Mouse (Mus musculus): ENCODE results near the gene Sco2. TPM values are rescaled to one million over a fixed set of nuclear protein-coding genes. Genes with fewer than 3 reads are reported as not detected.

Sco2 gene
- polyA plus RNA-seq, 1 experiment from 2014 or later, result 7.0 TPM

DNA sequence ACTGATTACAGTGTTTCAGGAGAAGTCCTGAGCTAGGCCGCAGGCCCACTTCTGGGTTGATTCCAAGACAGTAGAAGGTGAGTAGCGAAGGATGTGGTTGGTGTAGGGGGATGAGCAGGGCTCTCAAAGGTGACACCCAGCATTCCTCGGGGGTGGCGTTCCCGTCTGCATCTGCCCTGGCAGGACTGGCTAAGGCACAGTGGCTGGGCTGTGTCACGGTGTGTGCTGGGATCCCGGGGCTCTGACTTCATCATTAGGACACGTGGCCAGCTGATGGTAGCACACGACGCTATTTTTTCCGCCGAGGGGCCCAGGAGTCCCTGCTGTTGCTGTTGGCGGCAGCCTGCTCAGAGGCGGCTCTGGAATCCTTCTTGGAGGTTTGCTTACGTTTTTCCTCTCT, 22.3 kb downstream of the Sco2 start:
- no peak overlapping the region for H3K4me3 ChIP-seq
- WGBS, result 74% methylated on average over 15 of the region's 15 CpGs
- no peaks in the 10 kb centered on the region for H3K9me3 ChIP-seq (replicated peaks)
- H3K4me2 ChIP-seq, result no peak overlapping the region
- H3K27me3 ChIP-seq, result no peaks in the 10 kb centered on the region
- 0 out of 2 replicates have a peak overlapping the region, but pooled peaks have one; percentile 34 for H3K27ac ChIP-seq
- no peak for ATAC-seq (replicated peaks; ENCODE audit: insufficient number of reproducible peaks, insufficient read depth, low FRiP score, low read depth)
- peaks cover 36% of the 10 kb centered on the region for H3K36me3 ChIP-seq
- no peak overlapping the region for H3K9ac ChIP-seq
- H3K4me1 ChIP-seq (replicated peaks), result peaks cover 15% of the 10 kb centered on the region

DNA sequence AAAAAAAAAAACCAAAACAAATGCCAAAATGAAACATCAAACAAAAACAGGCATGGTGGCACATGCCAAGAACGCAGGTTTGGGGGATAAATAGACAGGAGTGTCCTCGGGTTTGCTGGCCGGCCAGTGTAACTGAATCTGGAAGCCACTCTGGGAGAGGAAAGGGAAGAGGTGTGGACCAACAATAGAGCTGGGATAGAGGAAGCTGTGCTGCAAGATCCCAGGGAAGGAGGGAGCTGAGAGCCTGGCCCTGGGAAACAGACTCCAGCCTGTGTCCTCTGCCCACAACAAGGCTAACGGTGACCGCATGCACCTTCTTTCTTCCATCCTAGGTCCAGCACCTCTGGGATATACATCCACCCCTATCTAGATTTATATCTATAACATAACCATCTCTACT, 23.2 kb downstream of the Sco2 start:
- Histone ChIP-seq H3K4me2 (no peak overlapping the region), H3K27me3 (no peaks in the 10 kb centered on the region), H3K9ac (no peak overlapping the region), H3K27ac (peak overlapping the region; percentile 34; the same call in 1 of the 2 replicates), H3K9me3 (replicated peaks) (no peaks in the 10 kb centered on the region), H3K36me3 (peaks cover 36% of the 10 kb centered on the region), H3K4me1 (replicated peaks) (peaks cover 14% of the 10 kb centered on the region), H3K4me3 (no peak overlapping the region)
- no peak for ATAC-seq (replicated peaks; ENCODE audit: insufficient number of reproducible peaks, insufficient read depth, low FRiP score, low read depth)
- WGBS, result 78% methylated on average over 5 of the region's 5 CpGs

DNA sequence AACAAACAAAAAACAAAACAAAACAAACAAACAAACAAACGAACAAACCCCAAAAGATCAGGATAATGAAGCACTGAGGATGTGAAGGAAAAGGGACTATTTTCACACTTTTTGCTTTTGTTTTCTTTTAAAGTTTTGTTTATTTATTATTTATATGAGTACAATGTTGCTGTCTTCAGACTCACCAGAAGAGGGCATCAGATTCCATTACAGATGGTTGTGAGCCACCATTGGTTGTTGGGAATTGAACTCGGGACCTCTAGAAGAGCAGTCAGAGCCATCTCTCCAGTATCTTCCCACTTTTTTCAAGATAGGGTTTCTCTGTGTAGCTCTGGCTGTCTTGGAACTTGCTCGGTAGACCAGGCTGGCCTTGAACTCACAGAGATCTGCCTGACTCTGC, 30.3 kb downstream of the Sco2 start:
- no peak for ATAC-seq (replicated peaks; ENCODE audit: insufficient number of reproducible peaks, insufficient read depth, low FRiP score, low read depth)
- Histone ChIP-seq H3K36me3 (no peaks in the 10 kb centered on the region), H3K9ac (no peak overlapping the region), H3K4me3 (no peak overlapping the region), H3K27me3 (no peaks in the 10 kb centered on the region), H3K9me3 (replicated peaks) (no peaks in the 10 kb centered on the region), H3K4me1 (replicated peaks) (no peaks in the 10 kb centered on the region), H3K27ac (no peak overlapping the region), H3K4me2 (no peak overlapping the region)
- 76% methylated on average over 3 of the region's 3 CpGs for whole genome bisulfite sequencing

DNA sequence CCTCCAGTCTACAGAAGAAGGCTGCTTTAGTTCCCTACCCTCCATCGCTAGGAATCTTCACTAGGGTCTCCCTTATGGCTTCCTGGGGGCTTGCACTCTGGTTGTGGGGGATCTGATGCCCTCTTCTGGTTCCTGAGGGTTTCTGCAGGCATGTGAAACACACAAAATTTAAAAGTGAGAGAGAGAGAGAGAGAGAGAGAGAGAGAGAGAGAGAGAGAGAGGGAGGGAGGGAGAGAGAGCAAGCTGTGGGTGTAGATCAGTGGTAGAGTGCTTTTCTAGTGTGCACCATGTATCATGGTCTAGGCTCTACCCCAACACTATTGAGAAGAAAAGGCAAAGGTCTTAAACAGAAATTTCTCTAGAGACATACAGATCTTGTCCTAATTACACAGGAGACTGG, 32.0 kb downstream of the Sco2 start:
- ATAC-seq (replicated peaks; ENCODE audit: insufficient number of reproducible peaks, insufficient read depth, low FRiP score, low read depth), result no peak
- H3K4me3 ChIP-seq, result no peak overlapping the region
- no peak overlapping the region for H3K4me2 ChIP-seq
- H3K27ac ChIP-seq, result no peak overlapping the region
- no peaks in the 10 kb centered on the region for H3K9me3 ChIP-seq (replicated peaks)
- H3K4me1 ChIP-seq (replicated peaks), result no peaks in the 10 kb centered on the region
- no peaks in the 10 kb centered on the region for H3K27me3 ChIP-seq
- H3K9ac ChIP-seq, result no peak overlapping the region
- 44% methylated on average over 1 of the region's 1 CpGs for WGBS
- no peaks in the 10 kb centered on the region for H3K36me3 ChIP-seq

DNA sequence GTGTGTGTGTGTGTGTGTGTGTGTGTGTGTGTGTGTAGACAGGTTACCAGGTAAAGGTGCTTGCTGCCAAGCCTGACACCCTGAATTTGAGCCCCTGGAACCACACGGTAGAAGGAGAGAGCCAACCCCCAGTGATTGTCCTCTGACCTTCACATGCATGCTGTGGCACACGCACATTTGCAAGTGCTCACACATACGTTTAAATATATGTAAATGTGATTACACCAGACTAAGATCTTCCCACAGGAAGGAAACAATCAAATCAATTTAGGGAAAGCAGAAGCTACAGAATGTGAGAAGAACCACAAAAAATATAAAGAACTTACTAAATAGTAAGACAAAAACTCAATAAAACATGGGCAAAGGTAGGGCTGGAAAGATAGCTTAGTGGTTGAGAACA, 33.5 kb downstream of the Sco2 start:
- Histone ChIP-seq H3K4me3 (no peak overlapping the region), H3K4me1 (replicated peaks) (no peaks in the 10 kb centered on the region), H3K9ac (no peak overlapping the region), H3K36me3 (no peaks in the 10 kb centered on the region), H3K4me2 (no peak overlapping the region), H3K27ac (no peak overlapping the region), H3K27me3 (no peaks in the 10 kb centered on the region), H3K9me3 (replicated peaks) (no peaks in the 10 kb centered on the region)
- no peak for ATAC-seq (replicated peaks; ENCODE audit: insufficient number of reproducible peaks, insufficient read depth, low FRiP score, low read depth)
- WGBS, result 70% methylated on average over 3 of the region's 3 CpGs

DNA sequence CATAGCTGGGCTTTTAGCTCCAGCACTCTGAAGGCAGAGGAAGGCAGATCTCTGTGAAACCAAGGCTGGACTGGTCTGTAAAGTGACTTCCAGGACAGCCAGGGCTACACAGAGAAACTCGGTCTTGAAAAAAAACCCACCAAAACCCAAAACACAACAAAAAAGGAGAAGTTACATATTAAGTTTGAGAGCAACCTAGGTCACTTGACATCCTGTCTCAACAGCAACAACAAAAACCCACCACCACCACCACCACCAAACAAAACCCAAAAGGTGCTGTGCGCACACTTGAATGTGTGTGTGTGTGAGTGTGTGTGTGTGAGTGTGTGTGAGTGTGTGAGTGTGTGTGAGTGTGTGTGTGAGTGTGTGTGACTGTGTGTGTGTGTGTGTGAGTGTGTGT, 34.0 kb downstream of the Sco2 start:
- Histone ChIP-seq H3K9me3 (replicated peaks) (no peaks in the 10 kb centered on the region), H3K27ac (no peak overlapping the region), H3K9ac (no peak overlapping the region), H3K4me1 (replicated peaks) (no peaks in the 10 kb centered on the region), H3K4me3 (no peak overlapping the region), H3K4me2 (no peak overlapping the region), H3K36me3 (no peaks in the 10 kb centered on the region), H3K27me3 (no peaks in the 10 kb centered on the region)
- 67% methylated on average over 2 of the region's 2 CpGs for WGBS
- no peak for ATAC-seq (replicated peaks; ENCODE audit: insufficient number of reproducible peaks, insufficient read depth, low FRiP score, low read depth)

DNA sequence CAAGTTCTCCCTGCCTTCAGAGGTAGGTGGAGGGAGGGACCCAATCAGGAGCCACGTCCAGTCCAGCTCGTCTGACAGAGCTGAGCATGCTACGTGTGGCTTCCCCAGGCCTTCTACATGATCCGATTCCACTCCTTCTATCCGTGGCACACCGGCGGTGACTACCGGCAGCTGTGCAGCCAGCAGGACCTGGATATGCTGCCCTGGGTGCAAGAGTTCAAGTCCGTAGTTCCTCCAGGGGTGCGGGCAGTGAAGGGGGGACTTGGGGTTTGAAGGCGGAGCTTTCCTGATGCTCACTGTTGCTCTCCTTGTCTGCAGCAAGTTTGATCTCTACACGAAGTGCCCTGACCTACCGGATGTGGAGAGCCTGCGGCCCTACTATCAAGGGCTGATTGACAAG, 37.2 kb downstream of the Sco2 start:
- no peak for ATAC-seq (replicated peaks; ENCODE audit: insufficient number of reproducible peaks, insufficient read depth, low FRiP score, low read depth)
- H3K4me1 ChIP-seq (replicated peaks), result no peaks in the 10 kb centered on the region

DNA sequence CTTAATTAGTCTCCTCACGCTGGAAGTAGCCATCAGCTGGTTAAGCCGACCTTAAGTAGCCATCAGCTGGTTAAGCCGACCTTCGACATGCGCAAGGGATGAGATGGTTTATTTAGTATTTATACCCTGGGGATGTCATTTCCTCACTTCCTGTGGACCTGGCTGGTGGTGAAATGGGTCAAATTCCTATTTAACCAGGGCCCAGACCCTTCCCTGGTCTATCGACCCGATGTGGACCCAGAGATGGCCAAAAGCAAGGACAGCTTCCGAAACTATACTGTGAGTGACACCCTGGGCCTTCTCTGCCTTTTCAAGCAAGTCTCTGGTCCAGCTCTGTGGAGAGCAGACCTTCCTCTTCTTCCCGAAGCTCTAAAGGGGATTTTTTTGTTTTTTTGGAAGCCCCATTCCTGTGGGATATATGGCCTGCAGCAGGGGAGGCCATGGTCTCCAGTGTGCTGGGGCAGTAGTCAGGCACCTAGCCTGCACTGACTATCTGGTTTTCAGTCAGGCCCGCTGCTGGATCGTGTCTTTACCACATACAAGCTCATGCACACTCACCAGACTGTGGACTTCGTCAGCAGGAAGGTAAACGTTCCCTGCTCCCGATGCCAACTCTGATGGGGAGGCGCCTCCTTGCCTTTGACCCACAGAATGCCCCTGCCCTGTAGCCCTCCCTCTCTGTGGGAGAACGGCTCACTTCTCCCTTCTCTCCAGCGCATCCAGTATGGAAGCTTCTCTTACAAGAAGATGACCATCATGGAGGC, 38.7 kb downstream of the Sco2 start:
- Histone ChIP-seq H3K27ac (no peak overlapping the region), H3K9me3 (replicated peaks) (no peaks in the 10 kb centered on the region), H3K27me3 (no peaks in the 10 kb centered on the region), H3K4me1 (replicated peaks) (no peaks in the 10 kb centered on the region), H3K4me2 (no peak overlapping the region), H3K4me3 (no peak overlapping the region), H3K9ac (no peak overlapping the region), H3K36me3 (no peaks in the 10 kb centered on the region)
- 81% methylated on average over 17 of the region's 17 CpGs for WGBS
- ATAC-seq (replicated peaks; ENCODE audit: insufficient number of reproducible peaks, insufficient read depth, low FRiP score, low read depth), result no peak

More for the DNA sequence above, 37.2 kb downstream of the Sco2 start:
- no peaks in the 10 kb centered on the region for H3K27me3 ChIP-seq
- no peaks in the 10 kb centered on the region for H3K36me3 ChIP-seq
- H3K4me3 ChIP-seq, result no peak overlapping the region
- no peaks in the 10 kb centered on the region for H3K9me3 ChIP-seq (replicated peaks)
- H3K9ac ChIP-seq, result no peak overlapping the region
- WGBS, result 84% methylated on average over 14 of the region's 14 CpGs
- no peak overlapping the region for H3K27ac ChIP-seq
- no peak overlapping the region for H3K4me2 ChIP-seq

DNA sequence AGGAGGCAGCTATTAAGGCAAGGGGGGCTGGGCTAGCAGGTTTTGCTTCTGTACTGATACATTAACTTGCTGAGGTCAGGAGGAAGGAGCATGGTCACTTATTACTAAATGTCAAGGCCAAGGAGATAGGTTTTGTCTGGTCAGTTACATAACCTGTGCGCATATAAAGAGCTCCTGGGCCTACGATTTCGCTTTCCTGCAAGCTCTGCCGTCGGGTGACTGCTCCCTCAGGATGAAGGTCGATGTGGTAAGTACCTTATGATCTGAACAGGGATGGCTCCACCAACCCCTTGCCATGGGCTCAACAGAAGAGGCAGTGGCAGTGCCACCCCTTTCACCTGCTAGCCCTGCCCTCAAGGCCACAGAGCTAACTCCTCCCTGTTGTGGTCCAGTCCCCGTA, 39.4 kb downstream of the Sco2 start, which contains the start of gene Miox:
Gene Miox, plus strand, starts transcription at position 128 of the 400 bp plus-strand sequence.
- no peak within 1 kb of the TSS for H3K4me2 ChIP-seq
- H3K36me3 ChIP-seq, result no peaks in the 10 kb centered on the region
- H3K4me3 ChIP-seq, result no peak within 1 kb of the TSS
- WGBS, result 79% methylated on average over 7 of the region's 7 CpGs
- no peak within 1 kb of the TSS for H3K9ac ChIP-seq
- H3K27ac ChIP-seq, result no peak within 1 kb of the TSS
- H3K9me3 ChIP-seq (replicated peaks), result no peaks in the 10 kb centered on the region
- ATAC-seq (replicated peaks; ENCODE audit: insufficient number of reproducible peaks, insufficient read depth, low FRiP score, low read depth), result no peak
- H3K27me3 ChIP-seq, result no peaks in the 10 kb centered on the region
- H3K4me1 ChIP-seq (replicated peaks), result no peaks in the 10 kb centered on the region

DNA sequence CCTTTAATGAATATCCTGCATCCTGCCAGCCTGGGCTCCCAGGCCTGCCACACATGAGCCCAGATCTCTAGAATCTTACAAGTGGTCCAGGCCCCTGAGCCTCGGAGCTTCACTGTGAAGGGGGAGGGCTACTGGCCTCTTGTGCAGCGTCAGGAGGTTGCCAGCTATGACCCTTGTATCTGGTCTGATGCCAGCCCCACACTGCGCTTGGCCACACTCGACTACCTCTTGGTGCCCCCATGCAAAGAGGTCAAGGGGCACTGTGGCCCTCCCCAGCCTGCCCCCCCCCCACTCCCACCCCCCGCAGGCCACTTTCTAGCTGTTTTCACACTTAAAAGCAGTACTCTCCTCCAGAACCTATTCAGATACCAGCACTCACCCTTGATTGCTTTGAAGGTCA, 47.2 kb downstream of the Sco2 start:
- peaks cover 7% of the 10 kb centered on the region; the same call in 1 of the 2 replicates for H3K4me1 ChIP-seq (replicated peaks)
- ATAC-seq (replicated peaks; ENCODE audit: insufficient number of reproducible peaks, insufficient read depth, low FRiP score, low read depth), result no peak
- peaks cover 24% of the 10 kb centered on the region for H3K27me3 ChIP-seq
- H3K27ac ChIP-seq, result no peak overlapping the region
- no peak overlapping the region for H3K4me2 ChIP-seq
- H3K9ac ChIP-seq, result no peak overlapping the region
- 52% methylated on average over 5 of the region's 5 CpGs for WGBS
- no peak overlapping the region for H3K4me3 ChIP-seq
- H3K36me3 ChIP-seq, result no peaks in the 10 kb centered on the region
- no peaks in the 10 kb centered on the region for H3K9me3 ChIP-seq (replicated peaks)

DNA sequence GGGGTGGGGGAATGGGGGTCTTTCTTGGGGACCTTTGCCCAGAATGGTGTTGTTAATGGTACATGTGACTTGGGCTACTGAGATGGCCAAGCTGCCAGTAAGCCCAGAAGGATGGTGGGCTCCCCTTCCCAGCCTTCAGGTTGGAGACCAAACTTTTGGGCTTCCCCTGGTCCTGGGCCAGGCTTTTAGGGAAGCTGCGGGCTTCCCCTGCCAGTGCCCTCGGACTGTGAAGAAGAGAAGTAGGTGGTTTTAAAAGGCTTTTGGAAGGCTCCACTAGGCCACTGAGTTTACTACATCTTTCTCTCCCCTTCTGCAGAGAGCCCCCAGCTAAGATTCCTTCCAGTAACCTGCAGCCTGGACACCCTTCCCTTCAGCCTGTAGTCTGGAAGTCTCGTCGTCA, 50.0 kb downstream of the Sco2 start:
- H3K4me2 ChIP-seq, result no peak overlapping the region
- 78% methylated on average over 4 of the region's 4 CpGs for WGBS

More for the DNA sequence above, 50.0 kb downstream of the Sco2 start:
- Histone ChIP-seq H3K27ac (no peak overlapping the region), H3K36me3 (no peaks in the 10 kb centered on the region), H3K4me1 (replicated peaks) (peaks cover 7% of the 10 kb centered on the region; the same call in 1 of the 2 replicates), H3K27me3 (peaks cover 28% of the 10 kb centered on the region), H3K4me3 (no peak overlapping the region), H3K9ac (no peak overlapping the region), H3K9me3 (replicated peaks) (no peaks in the 10 kb centered on the region)
- ATAC-seq (replicated peaks; ENCODE audit: insufficient number of reproducible peaks, insufficient read depth, low FRiP score, low read depth), result no peak
